Mouse (Mus musculus): ENCODE results near the gene Slc9a9.

DNA sequence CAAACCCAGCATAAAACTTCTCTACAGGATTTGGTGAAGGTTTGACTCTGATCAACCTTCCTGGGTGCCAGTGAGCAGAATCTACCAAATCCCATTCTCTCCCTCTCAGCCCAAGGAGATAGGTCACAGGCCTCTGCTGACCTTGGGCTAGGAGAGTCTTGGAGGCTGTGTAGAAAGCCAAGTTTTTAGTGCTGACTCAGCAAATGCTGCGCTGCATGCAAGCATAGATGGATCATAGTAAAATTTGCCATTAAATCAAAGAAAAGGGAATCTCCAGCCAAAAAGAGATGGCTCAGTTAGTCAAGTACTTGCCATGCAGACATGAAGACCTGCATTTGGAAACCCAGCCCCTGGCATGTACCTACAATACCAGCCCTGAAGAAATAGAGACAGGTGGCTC is 558.4 kb downstream of the Slc9a9 start:
- TF ChIP-seq CTCF (IDR thresholded peaks at IDR 0.05; ENCODE audit: insufficient read depth, low read depth, low read length) (no peak), POLR2A (IDR thresholded peaks at IDR 0.05; ENCODE audit: insufficient read depth, low read depth, low read length) (no peak)

Data from olfactory bulb, adult 2 months (tissue).